Mouse (Mus musculus): ENCODE data around the gene Ilf2. TPM values are rescaled to one million over a fixed set of nuclear protein-coding genes. Genes with fewer than 3 reads are reported as not detected.

The Ilf2 gene
- polyA plus RNA-seq (2017; shearing (Covaris generic)): 100 to 1,000 TPM in 1 of 2 experiments, 10 to 100 TPM in 1; 93.1 to 102 TPM

DNA sequence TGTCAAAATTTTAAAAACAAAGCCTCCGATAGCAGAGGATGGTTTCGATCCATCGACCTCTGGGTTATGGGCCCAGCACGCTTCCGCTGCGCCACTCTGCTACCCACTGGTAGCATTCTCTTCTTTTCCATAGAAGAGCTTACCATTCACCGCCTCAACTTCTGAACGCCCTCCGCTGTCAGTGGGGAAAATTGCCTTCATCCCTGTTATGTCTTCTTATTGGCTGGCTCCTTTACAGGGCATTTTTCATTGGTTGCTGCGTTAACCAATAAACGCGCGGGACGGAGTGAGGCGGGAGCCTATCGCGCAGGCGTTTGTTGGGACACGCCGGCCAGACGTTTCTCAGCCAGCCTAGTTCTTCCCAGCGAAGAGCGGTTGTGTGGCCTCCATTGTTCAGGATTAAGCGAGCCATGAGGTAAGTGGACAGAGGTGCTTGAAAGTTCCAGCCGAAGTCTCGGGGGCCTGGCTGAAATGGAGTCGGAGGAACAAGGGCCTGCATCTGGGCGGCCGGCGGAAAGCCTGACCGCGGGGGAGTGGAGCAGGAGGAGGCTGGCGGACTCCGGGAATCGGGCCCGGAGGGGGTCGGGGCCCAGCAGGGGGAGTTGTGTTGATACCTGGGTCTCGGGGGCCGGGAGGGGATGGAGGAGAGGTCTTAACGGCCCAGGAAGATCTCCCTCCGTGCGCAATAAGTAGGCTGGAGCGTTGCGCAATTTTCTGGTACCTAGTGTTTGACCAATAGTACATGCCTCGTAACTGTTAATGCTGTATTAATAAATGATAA is at the start of gene Ilf2:
Gene Ilf2 (plus strand): TSS at position 296 of the 781 bp plus-strand sequence.

DNA sequence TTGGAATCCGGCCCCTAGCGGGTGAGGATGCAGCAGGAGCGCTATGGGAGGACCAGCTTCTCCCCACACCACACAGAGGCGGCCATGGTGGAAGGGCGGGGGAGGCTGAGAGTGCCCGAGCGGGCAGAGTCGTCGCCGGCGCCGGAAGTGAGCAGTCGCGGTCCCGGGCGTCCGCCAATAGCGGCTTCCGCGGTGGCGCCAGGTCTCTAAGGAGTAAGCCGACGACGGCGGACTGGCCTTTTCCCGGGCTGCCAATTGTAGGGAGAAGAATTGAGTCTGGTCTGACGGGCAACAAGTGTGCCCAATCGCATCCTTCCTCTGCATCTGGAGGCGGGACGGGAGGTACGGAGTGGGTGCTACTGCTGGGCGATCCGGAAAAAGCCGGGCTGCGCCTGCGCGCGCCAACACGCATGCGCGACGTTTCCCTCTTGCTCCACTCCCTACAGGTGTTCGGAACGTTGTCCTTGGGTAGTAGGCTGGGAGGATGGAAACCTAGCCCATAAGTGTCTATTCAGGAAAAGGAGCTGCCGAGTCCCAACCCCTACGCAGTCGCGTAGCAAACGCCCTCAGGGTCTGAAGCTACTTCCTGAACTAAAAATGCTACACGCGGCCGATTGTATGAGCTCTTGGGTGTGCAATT is 42.4 kb upstream of the Ilf2 start, which contains the start of gene Ints3:
Gene Ints3 (minus strand): TSS at position 242 of the 640 bp plus-strand sequence.

DNA sequence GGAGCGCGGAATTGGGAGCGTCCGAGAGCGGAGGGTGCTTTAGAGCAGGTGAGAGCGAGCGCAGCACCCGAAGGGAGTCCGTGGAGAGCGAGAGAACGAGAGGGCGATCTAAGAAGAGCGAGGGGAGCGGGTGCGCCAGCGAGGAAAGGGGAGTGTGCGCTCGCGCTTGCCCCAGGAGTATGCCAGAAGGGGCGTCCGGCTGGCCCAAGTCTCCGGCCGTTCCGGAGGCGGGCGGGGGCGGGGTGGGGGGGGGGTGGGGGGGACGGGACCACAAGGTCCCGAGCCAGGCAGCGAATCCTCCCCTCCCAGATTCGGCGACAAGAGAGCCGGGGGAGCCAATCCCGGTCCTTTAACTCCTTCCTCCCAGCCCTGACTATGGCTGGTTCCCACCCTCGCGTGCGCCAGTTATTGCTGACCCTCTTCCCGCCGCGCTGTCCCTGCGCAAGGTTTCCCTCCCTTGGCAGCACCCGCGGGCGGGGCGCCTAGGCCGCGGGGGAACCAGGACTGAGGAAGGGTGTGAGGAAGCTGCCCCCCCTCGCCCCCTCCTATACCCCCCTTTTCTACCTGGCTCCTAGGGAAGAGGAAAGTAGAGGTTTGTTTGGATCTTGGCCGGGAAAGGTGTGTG is 10.1 kb upstream of the Ilf2 start, which contains the start of gene Npr1:
Gene Npr1 (minus strand): TSS at position 181 of the 625 bp plus-strand sequence.

DNA sequence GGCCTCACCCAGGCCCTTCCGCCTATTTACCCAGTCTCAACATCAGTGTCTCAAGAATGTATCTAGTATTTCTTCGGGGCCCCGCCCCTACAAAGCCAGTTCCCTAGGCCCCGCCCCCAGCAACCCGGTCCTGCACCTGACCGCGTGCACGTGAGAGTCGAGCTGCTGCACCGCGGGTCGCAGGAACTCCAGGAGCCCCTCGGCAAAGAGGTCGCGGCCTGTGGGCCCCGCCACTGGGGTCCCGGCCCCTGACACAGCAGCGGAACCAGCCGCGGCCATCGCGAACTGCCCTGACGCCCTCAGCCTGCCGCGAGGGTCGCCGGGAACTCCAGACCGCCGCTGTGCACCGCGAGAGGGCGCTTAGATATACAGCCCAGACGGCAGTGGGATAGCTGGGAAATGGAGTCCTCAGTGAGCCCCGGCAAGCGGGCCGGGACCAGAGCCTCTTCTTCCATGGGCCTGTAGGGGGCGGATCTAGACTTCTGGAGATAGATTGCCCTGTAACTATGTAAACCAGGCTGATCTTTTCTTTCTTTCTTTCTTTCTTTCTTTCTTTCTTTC is 14.8 kb downstream of the Ilf2 start, which contains the start of gene Snapin:
Gene Snapin (minus strand): TSS at position 338 of the 561 bp plus-strand sequence.

DNA sequence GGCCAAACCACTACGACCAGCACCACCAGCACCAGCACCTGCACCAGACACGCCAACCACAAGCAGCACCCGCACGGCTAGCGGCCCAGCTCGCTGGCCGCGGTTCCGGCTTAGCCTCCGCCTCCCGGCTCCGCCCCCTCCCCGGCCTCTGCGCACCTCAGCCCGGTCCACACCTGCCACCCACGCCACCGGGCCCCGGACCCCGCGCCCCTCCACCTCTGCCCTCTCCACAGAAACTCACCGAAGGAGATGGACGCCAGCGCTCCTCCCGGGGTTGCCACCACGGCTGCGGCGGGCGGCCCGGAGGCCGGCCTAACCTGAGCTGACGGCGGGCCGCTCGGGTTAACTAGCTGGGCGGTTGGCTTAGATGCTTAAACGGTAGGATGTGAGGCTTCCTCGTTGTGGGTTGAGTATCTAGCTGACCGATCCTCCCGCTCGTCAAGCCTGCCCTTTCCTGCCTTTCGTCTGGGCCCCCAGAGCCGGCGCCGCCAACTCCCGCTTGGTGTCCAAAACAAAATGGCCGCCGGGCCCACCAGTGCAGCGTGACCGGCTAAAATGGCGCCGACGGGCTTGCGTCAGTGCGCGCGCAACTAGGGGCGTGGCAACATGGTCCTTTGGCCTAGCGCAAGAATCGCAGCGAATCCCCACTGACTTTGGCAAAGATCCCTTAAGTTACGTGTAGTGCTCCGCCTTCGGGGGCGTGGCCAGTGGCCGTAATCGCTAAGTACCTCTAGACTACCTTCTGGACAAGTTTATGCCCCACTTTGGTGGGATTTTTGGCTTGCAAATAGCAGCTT is 33.2 kb downstream of the Ilf2 start, which contains the start of gene Chtop:
Gene Chtop (minus strand): TSS at position 549 of the 797 bp plus-strand sequence.

DNA sequence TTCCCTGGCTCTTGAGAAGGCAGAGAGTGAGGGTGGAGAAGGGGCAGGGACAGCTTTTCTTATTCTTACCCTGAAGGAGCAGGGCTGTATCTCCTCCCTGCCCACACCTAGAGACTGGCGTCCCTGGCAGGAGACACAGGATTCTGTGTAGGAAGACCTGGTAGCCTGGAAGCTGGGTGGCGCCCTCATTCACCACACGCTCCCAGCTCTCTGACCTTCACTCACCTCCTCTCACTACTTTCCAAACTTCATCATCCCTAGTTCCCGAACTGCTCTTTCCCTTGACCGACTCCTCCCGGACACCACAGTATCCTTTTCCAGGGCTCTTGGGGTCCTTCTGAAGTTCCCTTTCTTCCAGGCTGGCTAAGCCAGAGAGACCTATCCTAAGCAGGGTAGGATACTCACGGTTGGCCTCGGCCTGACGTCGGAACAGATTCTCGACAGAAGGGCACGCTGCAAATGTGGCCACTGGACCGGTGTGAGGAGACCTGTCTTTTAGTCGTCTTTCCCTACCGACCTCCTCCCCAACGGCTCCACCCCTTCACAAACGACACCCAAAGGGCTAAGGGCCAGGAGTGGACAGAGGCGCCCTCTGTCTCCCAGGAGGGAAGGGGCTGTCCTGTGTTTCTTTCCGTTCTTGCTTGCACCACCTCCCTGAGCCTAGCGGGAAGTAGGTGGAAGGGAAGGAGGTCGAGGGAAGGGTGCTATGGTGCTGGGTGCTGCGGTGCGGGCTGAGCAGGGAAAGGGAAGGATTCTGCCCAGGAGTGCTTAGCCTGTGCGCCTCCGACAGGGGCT is 38.1 kb downstream of the Ilf2 start, which contains the start of the genes S100a1 and S100a13:
Gene S100a1 (minus strand): TSS at position 597 of the 795 bp plus-strand sequence.
Gene S100a13 (plus strand): TSS at position 640 of the 795 bp plus-strand sequence.

DNA sequence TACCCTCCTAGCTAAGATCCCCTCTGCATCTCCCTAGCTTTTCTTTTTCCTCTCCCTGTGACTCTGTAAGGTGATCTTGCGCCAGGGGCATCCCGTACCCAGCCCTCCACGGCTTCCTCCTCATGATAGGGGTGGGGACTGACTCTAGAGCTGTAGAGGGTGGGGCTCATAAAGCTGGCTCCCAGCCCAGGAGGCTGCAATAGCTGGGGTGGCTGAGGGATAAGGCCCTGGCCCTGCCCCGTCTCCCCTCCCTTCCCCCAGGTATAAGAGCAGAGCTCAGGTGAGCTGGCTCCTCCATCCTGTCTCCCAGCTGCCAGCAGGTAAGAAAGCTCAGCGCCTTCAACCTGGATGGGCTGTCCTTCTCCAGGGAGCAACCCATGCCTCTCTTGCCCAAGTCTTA is 50.7 kb downstream of the Ilf2 start, which contains the start of gene S100a14:
Gene S100a14 (plus strand): TSS at position 277 of the 400 bp plus-strand sequence.

DNA sequence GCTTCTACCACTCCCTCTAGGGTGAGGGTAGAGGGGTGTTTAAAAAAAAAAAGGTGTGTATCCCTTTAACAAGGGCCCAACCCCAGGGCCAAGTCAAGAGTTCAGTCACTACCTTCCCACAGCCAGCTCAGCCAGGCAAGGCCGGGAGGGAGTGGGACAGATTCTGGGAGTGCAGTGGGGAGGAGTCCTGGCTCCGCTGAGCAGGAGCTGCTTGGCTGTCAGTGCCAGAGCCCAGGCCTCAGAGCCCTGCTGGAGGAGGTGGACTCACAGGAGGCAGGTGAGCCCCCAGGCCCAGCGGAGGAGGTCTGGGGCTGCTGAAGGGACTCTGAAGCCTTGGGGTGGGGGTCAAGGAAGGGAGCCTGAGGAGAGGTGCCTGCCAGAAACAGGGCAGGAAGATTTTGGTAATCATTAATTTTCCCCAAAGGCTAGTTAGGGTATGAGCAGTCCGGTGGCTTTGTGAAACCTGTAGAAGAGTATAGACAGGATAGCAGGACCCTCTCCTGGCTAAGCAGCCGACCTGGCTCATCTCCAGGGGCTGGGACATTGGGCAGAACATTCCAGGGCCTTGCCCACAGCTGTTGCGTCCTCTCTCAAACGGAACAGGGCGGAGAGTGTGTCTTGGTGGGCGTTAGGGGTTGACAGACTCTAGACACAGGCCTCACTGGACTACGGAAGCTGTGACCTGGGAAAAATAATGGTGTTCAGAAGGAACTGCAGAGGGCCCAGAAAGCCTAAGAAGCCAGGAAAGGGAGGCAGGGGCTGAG is 61.4 kb downstream of the Ilf2 start, which contains the start of gene S100a16:
Gene S100a16 (plus strand): TSS at position 114 of the 764 bp plus-strand sequence.

Other genes starting within 250 kb of the Ilf2 start
- 100 to 1,000 TPM; 155 to 161 TPM for gene Jtb, start 244.5 kb upstream of the Ilf2 start, polyA plus RNA-seq (2017; shearing (Covaris generic))
- gene Creb3l4, start 232.6 kb upstream of the Ilf2 start, polyA plus RNA-seq (2017; shearing (Covaris generic)): under 1 TPM; 0.11 to 0.97 TPM
- 1 to 10 TPM; 1.7 to 2.8 TPM for gene Slc39a1, start 228.0 kb upstream of the Ilf2 start, polyA plus RNA-seq (2017; shearing (Covaris generic))
- 100 to 1,000 TPM; 104 to 113 TPM for gene Crtc2, start 222.0 kb upstream of the Ilf2 start, polyA plus RNA-seq (2017; shearing (Covaris generic))
- 10 to 100 TPM; 45.9 to 50.2 TPM for gene Dennd4b, start 210.9 kb upstream of the Ilf2 start, polyA plus RNA-seq (2017; shearing (Covaris generic))
- 10 to 100 TPM in 1 of 2 experiments, 1 to 10 TPM in 1; 7.6 to 10.6 TPM for gene Gatad2b, start 182.9 kb upstream of the Ilf2 start, polyA plus RNA-seq (2017; shearing (Covaris generic))
- under 1 TPM; 0.08 to 0.33 TPM for gene Slc27a3, start 86.2 kb upstream of the Ilf2 start, polyA plus RNA-seq (2017; shearing (Covaris generic))
- 10 to 100 TPM; 32.8 to 39.6 TPM for gene Ints3, start 42.5 kb upstream of the Ilf2 start, polyA plus RNA-seq (2017; shearing (Covaris generic))
- not detected for gene Npr1, start 10.3 kb upstream of the Ilf2 start, polyA plus RNA-seq (2017; shearing (Covaris generic))
- 10 to 100 TPM; 97.5 to 99.8 TPM for gene Snapin, start 14.9 kb downstream of the Ilf2 start, polyA plus RNA-seq (2017; shearing (Covaris generic))
- gene Chtop, start 33.4 kb downstream of the Ilf2 start, polyA plus RNA-seq (2017; shearing (Covaris generic)): 100 to 1,000 TPM; 161 to 182 TPM
- gene S100a1, start 38.3 kb downstream of the Ilf2 start, polyA plus RNA-seq (2017; shearing (Covaris generic)): 1 to 10 TPM; 1.7 to 4.3 TPM
- gene S100a13, start 38.3 kb downstream of the Ilf2 start, polyA plus RNA-seq (2017; shearing (Covaris generic)): 100 to 1,000 TPM; 158 to 169 TPM
- gene S100a14, start 50.7 kb downstream of the Ilf2 start, polyA plus RNA-seq (2017; shearing (Covaris generic)): under 1 TPM in 1 of 2 experiments, not detected in 1; 0.40 TPM
- gene S100a16, start 61.1 kb downstream of the Ilf2 start, polyA plus RNA-seq (2017; shearing (Covaris generic)): 1 to 10 TPM in 1 of 2 experiments, under 1 TPM in 1; 0.67 to 1.1 TPM
- gene S100a3, start 84.5 kb downstream of the Ilf2 start, polyA plus RNA-seq (2017; shearing (Covaris generic)): 1 to 10 TPM in 1 of 2 experiments, under 1 TPM in 1; 0.83 to 2.9 TPM
- gene S100a2, start 114.1 kb downstream of the Ilf2 start, polyA plus RNA-seq (2017; shearing (Covaris generic)): not detected
- not detected for gene Gm42674, start 125.8 kb downstream of the Ilf2 start, polyA plus RNA-seq (2017; shearing (Covaris generic))
- gene S100a4, start 127.6 kb downstream of the Ilf2 start, polyA plus RNA-seq (2017; shearing (Covaris generic)): 100 to 1,000 TPM; 106 to 233 TPM
- gene S100a5, start 132.4 kb downstream of the Ilf2 start, polyA plus RNA-seq (2017; shearing (Covaris generic)): under 1 TPM in 1 of 2 experiments, not detected in 1; 0.40 TPM
- gene S100a6, start 136.8 kb downstream of the Ilf2 start, polyA plus RNA-seq (2017; shearing (Covaris generic)): 100 to 1,000 TPM; 312 to 419 TPM
- 1 to 10 TPM in 1 of 2 experiments, under 1 TPM in 1; 0.57 to 2.1 TPM for gene S100a7a, start 177.9 kb downstream of the Ilf2 start, polyA plus RNA-seq (2017; shearing (Covaris generic))
- not detected for gene S100a8, start 192.9 kb downstream of the Ilf2 start, polyA plus RNA-seq (2017; shearing (Covaris generic))
- gene S100a9, start 219.6 kb downstream of the Ilf2 start, polyA plus RNA-seq (2017; shearing (Covaris generic)): not detected